13 mouse cellular contexts compared by ENCODE assay signal in genomic region chr2:172779096-172779495, GRCm38 (mm10).
"Had no signal": no experiment of that assay in that cellular context is flagged by ENCODE, and none has a peak within 500 bp of the region (broad histone marks: within the 10 kb centered on the region; RNA-seq: fewer than 3 reads in every experiment).

No protein-coding gene starts in this region.

- H3K9me3 ChIP-seq: neural tube, embryonic 13.5 days had no signal

- H3K9ac ChIP-seq: limb, embryonic 12.5 days; liver, embryonic 13.5 days; liver, postnatal 0 days; neural tube, embryonic 13.5 days had no signal

- H3K4me2 ChIP-seq: limb, embryonic 12.5 days; liver, embryonic 13.5 days; neural tube, embryonic 13.5 days had no signal

- DNase-seq: kidney, adult 11 months; kidney, adult 9 months; kidney, postnatal 36 days; liver; liver, embryonic 13.5 days; liver, postnatal 0 days; right cerebral cortex, adult 18-20 months; right cerebral cortex, postnatal 25 days had no signal

- ATAC-seq: liver, postnatal 0 days had no signal

- H3K4me1 ChIP-seq: liver, embryonic 13.5 days; neural tube, embryonic 13.5 days had no signal

- H3K36me3 ChIP-seq: limb, embryonic 12.5 days; liver, embryonic 13.5 days; neural tube, embryonic 13.5 days had no signal

- H3K4me3 ChIP-seq: layer of hippocampus, adult 2 months; limb, embryonic 12.5 days; liver, embryonic 13.5 days; neural tube, embryonic 13.5 days had no signal

- H3K27ac ChIP-seq: kidney, postnatal 0 days; layer of hippocampus, adult 2 months; limb, embryonic 12.5 days; liver, embryonic 13.5 days; neural tube, embryonic 13.5 days; stomach, postnatal 0 days had no signal
